Mouse (Mus musculus): ENCODE data around the gene Dppa2.

Gene Dppa2

GRCm38 (mm10) chr16:48331822-48332221 lies 28.1 kb downstream of the Dppa2 start:
- peak; percentile 95 for ATAC-seq (ENCODE audit: insufficient number of reproducible peaks, low FRiP score, low TSS enrichment)

- ATAC-seq (ENCODE audit: insufficient number of reproducible peaks, low FRiP score, low TSS enrichment), result no peak
Measured at GRCm38 (mm10) chr16:48335326-48335725, 31.6 kb downstream of the Dppa2 start.

- ATAC-seq (ENCODE audit: insufficient number of reproducible peaks, low FRiP score, low TSS enrichment), result no peak
Measured at GRCm38 (mm10) chr16:48344193-48344592, 40.5 kb downstream of the Dppa2 start.

GRCm38 (mm10) chr16:48347246-48347645 lies 43.5 kb downstream of the Dppa2 start:
- ATAC-seq (ENCODE audit: insufficient number of reproducible peaks, low FRiP score, low TSS enrichment), result no peak

- ATAC-seq (ENCODE audit: insufficient number of reproducible peaks, low FRiP score, low TSS enrichment), result no peak
Measured at GRCm38 (mm10) chr16:48355716-48356115, 52.0 kb downstream of the Dppa2 start.

- no peak for ATAC-seq (ENCODE audit: insufficient number of reproducible peaks, low FRiP score, low TSS enrichment)
Measured at GRCm38 (mm10) chr16:48356417-48356816, 52.7 kb downstream of the Dppa2 start.

GRCm38 (mm10) chr16:48360887-48361286 lies 57.2 kb downstream of the Dppa2 start:
- ATAC-seq (ENCODE audit: insufficient number of reproducible peaks, low FRiP score, low TSS enrichment), result peak; percentile 57; the same call in 1 of the 2 replicates

- ATAC-seq (ENCODE audit: insufficient number of reproducible peaks, low FRiP score, low TSS enrichment), result no peak
Measured at GRCm38 (mm10) chr16:48366801-48367200, 63.1 kb downstream of the Dppa2 start.

- peak; percentile 23; the same call in 1 of the 2 replicates for ATAC-seq (ENCODE audit: insufficient number of reproducible peaks, low FRiP score, low TSS enrichment)
Measured at GRCm38 (mm10) chr16:48368096-48368495, 64.4 kb downstream of the Dppa2 start.

Data from cerebellum, adult (tissue).